Mouse (Mus musculus): ENCODE data around the gene Psmb7.

Gene Psmb7

DNA sequence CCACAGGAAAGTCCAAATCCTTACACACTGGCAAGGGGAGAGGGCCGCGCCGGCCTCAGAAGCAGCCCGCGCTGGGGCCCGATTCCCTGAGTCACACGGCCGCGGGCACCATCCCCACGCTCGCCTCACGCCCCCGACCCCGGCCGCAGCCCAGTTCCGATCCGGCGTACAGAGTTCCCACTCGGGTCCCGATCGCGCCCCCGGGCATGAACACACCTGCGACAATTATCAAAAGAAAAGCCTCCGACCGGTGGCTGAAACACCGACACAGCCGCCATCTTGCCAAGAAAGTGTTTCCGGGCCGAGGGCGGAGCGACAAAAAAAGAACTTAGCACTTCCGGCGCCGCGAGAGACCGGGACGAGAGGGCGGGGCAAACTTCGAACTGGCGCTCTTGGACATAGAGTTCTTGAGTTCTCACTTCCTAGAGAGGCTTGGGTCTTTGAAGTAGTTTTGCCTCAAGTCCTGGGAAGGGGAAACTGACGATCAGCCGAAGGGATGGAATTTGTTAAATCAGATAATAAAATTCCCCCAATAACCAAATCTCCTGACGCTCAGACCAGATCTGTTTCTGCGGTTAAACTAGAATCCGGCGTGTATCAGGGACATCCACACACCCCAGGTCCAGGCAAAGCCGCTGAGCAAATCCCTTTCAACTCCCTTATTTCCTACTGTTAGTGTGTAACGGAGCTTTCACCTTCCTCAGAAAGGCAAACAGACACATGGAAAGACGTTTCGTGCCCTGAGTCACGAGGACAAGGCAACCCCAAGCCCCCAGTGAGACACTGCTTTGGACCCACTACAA is at the start of gene Psmb7:
Gene Psmb7, minus strand, starts transcription at position 463 of the 803 bp plus-strand sequence.
- peak; percentile 90 for DNase-seq

GRCm38 (mm10) chr2:38691542-38691941 is 47.7 kb upstream of the Psmb7 start:
- DNase-seq = peak; percentile 58

DNA sequence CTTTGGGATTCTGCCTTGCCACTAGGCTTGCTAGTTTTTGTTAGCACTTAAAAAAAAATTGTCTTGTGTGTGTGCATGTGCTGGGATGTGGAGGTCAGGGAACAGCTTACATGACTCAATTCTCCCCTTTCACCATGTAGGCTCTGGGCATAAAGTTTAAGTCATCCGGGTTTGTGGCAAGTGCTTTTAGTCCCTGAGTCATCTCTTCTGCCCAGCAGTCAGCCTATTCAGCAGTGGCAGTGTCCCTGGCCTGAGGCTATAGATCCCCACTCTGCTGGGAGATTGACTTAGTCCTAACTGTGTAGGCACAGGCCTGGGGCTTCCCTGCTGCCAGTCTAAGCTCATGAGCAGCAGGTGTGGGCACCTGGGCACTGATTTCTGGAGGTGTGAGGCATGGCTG is 46.0 kb upstream of the Psmb7 start:
- DNase-seq = no peak

- DNase-seq = no peak
Measured at GRCm38 (mm10) chr2:38688791-38689520, 45.1 kb upstream of the Psmb7 start.

- no peak for DNase-seq
Measured at GRCm38 (mm10) chr2:38685746-38686145, 41.9 kb upstream of the Psmb7 start.

GRCm38 (mm10) chr2:38683083-38683482 is 39.2 kb upstream of the Psmb7 start:
- DNase-seq = no peak

DNA sequence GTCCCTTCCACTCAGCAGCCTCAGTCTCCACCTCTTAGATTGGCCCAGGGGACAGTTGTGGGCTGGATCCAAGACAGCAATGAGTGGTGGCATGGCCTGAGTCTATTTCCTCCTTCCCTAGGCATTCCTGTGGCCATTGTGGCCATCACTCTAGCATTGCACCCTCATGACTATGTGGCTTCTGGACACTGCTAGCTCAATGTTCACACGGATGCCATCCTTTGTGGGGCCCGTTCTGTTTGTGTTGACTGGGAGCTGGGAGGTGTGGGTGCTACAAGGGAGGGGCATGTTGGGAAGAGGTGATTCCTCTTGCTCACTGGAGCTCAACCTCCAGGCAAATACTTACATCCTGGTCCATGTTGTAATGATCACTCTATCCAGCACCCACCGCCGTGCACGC is 38.3 kb upstream of the Psmb7 start:
- DNase-seq = no peak

- no peak for DNase-seq
Measured at GRCm38 (mm10) chr2:38678947-38679346, 35.1 kb upstream of the Psmb7 start.

DNA sequence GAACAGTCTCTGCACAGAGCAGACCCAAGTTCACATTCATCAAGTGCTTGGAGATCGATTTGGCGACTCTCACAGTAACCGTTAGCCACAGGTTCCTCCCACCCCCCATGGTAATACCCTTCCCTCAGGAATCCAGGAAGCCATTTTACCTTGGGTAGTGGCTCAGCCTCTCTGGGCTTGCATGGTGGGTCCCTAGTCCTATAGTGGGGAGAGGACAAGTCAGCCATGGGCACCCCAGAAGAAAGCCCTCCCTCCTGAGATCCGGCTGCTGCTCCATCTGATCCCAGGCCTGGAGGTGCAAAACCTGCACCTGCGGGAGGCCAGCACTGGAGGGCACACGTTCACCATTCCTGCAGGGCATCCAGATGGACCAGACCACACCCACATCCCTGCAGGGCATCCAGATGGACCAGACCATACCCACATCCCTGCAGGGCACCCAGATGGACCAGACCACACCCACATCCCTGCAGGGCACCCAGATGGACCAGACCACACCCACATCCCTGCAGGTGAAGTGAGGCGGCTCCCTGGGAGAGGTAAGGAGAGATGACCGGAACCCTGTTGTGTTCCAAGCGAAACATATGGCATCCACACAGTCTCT is 31.6 kb upstream of the Psmb7 start:
- DNase-seq = no peak

- no peak for DNase-seq
Measured at GRCm38 (mm10) chr2:38672496-38672895, 28.6 kb upstream of the Psmb7 start.

DNA sequence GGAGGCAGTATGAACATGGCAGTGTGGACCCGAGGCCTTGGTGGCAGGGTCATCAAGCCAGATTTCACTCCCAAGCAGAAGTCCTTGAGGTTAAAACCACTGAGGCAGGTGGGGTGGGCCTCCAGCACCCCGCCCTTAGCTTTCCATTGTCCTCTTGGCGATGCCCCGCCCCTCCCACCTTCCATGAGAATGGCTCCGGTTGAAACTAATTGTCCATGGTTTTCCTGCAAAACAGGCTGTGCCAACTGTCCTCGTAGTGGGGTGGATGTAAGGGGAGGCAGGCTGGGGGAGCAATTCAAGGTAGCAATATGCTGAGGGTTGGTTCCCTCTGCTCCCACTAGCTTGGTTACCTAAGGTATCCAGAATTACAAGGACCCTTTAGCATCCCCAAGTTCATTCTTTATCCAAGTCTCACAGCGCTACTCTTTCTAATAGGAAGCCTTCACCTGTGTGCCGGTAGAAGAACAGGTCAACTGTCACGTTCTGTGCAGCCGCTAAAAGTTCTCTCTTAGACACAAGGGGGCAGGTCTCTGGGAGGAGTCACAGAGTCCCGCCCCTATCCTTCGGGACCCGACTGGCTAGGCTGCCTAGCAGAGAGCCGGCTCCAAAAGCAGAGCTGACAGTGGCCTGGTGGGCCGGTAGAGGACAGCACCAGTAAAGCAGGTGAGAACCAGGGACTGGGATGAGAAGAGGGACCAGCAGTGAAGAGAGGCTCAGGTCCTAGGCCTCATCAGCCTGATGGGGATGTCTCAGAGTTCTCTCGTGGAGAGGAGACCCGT is 25.1 kb upstream of the Psmb7 start:
- peak; percentile 17 for DNase-seq

- DNase-seq = peak; percentile 16
Measured at GRCm38 (mm10) chr2:38661398-38661797, 17.5 kb upstream of the Psmb7 start.

GRCm38 (mm10) chr2:38658338-38658836 is 14.5 kb upstream of the Psmb7 start:
- DNase-seq = peak; percentile 81

DNA sequence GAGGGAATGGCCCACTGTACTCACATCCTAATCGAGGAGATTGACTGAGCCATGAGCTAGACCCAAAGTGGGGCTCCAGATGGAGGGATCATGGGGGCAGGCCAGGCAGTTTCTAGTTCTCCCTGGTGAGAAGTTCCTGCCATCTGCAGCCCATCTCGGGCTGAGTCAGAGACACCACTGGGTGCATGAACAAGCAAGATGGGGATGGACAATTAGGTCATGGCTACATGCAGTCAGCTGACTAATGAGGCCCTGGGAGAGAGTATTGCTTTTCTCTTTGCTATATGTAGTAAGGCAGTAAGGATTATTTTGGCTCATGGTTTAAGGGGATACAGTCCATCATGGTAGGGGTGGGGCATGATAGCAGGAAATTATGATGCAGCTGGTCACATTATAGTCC is 9.8 kb upstream of the Psmb7 start:
- no peak for DNase-seq

- no peak for DNase-seq
Measured at GRCm38 (mm10) chr2:38653293-38653619, 9.4 kb upstream of the Psmb7 start.

GRCm38 (mm10) chr2:38652565-38653292 is 8.8 kb upstream of the Psmb7 start:
- DNase-seq = no peak

GRCm38 (mm10) chr2:38652098-38652497 is 8.2 kb upstream of the Psmb7 start:
- DNase-seq = no peak

DNA sequence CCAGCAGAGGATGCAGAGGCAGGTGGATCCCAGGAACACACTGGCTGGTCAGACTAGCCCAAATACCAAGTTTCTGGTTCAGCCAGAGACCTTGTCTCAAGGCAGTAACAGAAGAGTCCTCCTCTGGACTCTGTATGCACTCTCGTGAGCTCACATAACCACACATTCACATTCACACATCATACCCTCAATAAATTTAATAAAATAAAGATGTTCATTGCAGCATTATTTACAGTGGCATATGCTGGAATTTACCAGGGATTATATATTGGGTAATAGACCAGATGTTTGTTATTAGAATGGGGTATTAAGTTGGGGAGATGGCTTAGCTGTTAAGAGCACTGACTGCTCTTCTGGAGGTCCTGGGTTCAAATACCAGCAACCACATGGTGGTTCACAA is 6.5 kb upstream of the Psmb7 start:
- DNase-seq = no peak

DNA sequence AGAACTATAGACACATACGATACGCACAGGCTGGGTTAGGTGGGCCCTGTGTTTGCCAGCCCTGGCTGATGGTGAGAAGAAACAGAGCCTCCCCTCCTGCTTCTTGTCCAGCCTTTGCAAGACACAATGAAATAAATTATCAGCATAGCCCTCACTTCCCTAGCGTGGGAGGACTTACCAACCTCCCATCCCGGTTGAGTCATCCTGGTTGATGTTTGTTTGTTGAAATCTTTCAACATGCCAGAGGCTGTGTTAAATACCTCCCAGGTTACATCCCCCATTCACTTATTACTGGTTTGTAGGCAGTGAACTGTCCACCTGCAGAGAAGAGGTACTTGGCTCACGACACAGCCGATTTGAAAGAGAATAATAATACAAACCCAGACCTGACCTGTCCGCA is 3.8 kb upstream of the Psmb7 start:
- no peak for DNase-seq

DNA sequence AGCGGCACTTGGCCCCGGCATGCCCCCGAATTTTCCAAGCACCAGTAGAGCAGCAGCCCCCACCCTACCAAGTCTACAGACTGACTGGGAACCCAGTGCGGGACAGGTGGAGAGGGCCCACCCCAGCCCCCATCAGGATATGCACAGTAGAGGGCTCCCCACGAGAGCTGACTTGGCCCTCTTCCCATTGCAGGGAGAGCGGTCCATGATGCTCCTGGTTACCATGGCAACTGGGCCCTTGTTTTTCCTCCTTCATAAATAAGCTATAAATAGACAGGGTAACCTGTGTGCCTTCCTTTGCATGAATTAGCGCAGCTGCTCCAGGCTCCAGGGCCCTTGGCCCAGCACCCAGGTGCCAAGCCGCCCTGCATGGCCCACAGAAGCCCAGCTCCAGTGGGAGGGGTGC is 3.3 kb upstream of the Psmb7 start:
- no peak for DNase-seq

DNA sequence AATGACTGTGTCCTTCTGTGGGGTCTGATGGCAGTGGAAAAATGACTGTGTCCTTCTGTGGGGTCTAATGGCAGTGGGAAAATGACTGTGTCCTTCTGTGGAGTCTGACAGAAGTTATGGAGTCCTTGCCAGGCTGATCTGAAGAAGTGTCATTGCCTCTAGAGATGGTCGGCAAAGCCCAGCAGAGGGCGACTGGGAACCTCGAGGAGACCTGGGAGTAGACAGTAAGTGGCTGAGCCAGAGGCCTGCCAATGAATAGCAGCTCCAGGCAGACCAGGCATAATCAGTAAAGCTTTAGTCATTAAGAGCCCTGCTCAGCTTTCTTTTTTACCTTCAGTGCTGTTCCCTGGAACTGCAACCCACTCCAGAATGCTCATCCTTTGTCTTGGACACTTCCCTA is 2.0 kb upstream of the Psmb7 start:
- peak; percentile 77 for DNase-seq

DNA sequence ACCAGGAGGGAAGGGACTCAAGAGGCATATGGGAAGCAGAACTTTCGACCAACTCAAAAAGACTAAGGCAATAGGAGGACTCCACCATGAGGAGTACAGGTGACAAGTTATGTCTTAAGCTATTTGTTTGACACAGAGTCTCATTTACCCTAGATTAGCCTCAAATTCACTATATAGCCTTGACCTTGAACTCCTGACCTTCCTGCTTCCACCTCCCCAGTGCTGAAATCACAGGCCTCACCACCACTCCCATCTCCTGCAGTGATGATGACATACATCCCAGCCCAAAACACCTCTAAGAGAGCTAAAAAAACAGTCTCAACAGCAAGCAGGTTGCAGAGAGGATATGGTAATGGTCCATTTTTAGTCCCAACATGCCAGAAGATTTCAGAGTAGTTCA is 2.1 kb downstream of the Psmb7 start:
- DNase-seq = no peak
